Mouse (Mus musculus) gastrocnemius, postnatal 4 days (tissue): ENCODE measurements at regions not wholly inside any gene's neighbourhood (a gene's known extent, or its start where the extent isn't known, plus 50 kb on each side); places are given as distances from the start of the nearest gene placed in this dataset.

Experiments
- DNase-seq, 2 experiments: peaks; one replicate each; pipeline ENCODE4 v3.0.0; 2021 to 2022; ENCODE audit warnings: low spot score in 2 of 2, mixed read lengths in 2 of 2

DNA sequence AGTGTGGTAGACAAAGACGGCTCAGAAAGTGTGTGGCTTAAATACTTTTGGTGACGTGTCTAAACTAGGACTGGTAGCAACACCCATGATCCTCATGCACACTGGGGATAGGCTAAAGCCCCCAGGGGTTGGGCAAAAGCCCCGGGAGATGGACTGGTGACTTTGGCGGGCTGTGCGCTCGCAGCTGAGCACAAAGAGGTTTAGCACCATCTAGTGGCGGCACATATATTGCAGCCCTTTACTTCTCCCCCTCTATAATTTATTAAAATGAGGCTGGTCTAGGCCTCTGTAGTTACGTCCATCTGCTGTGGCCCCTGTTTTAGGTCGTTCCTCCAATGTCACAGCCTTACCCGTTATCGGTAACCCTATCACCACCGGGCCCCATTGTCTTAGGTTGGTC, 205.3 kb upstream of the Dock11 start:
- DNase-seq: peak in 1 of 2 experiments; percentile 5
